Mouse (Mus musculus) lung, adult 2 months (tissue): ENCODE measurements around the gene Ntm.

Experiments used
- CTCF ChIP-seq: fragments of 200-500 bp; IDR thresholded peaks from 2 replicates; pipeline ENCODE4 v1.5.1; 2011; ENCODE audit warnings: mild to moderate bottlenecking, low read length, control low read depth; ENCODE audit not compliant: insufficient read depth
- POLR2A ChIP-seq: fragments of 200-500 bp; IDR thresholded peaks from 2 replicates; pipeline ENCODE4 v1.6.1; 2011; ENCODE audit warnings: low read depth, mild to moderate bottlenecking, control low read depth, low read length, borderline replicate concordance; ENCODE audit errors: extremely low read depth

- TF ChIP-seq POLR2A = no peak
- TF ChIP-seq CTCF = no peak
These were observed 695.3 kb downstream of the Ntm start for GRCm38 (mm10) chr9:29267663-29268062.
